Mouse (Mus musculus) myocyte (in vitro differentiated cells): ENCODE results near the gene Slc25a44.

ENCODE experiments used
- E2F4 ChIP-seq: IDR thresholded peaks from one replicate; pipeline ENCODE4 v1.6.1; 2011; ENCODE audit warnings: mild to moderate bottlenecking, control low read depth, moderate library complexity; ENCODE audit not compliant: insufficient read depth
- MAX ChIP-seq: IDR thresholded peaks from one replicate; pipeline ENCODE4 v1.6.1; 2011; ENCODE audit warnings: low read depth, mild to moderate bottlenecking, control low read depth
- POLR2A ChIP-seq: IDR thresholded peaks from one replicate; pipeline ENCODE4 v1.6.1; 2011; ENCODE audit warnings: low read depth, mild to moderate bottlenecking, control low read depth, moderate library complexity; ENCODE audit not compliant: insufficient read length
- TCF12 ChIP-seq: IDR thresholded peaks from one replicate; pipeline ENCODE4 v1.6.1; 2011; ENCODE audit warnings: mild to moderate bottlenecking, control low read depth; ENCODE audit not compliant: poor library complexity, insufficient read depth, severe bottlenecking
- USF1 ChIP-seq: IDR thresholded peaks from one replicate; pipeline ENCODE4 v1.6.1; 2011; ENCODE audit warnings: low read depth, mild to moderate bottlenecking, control low read depth, moderate library complexity

GRCm38 (mm10) chr3:88408953-88409352, 16.0 kb downstream of the Slc25a44 start:
- TF ChIP-seq TCF12 (no peak), E2F4 (no peak), MAX (no peak), POLR2A (no peak), USF1 (no peak)
